Mouse (Mus musculus) kidney, adult 2 months (tissue): ENCODE results near the gene Katnb1.

Source experiments
- CTCF ChIP-seq: fragments of 200-500 bp; conservative IDR thresholded peaks from 2 replicates; pipeline ENCODE4 v1.5.1; 2011; ENCODE audit warnings: low read depth, mild to moderate bottlenecking, control low read depth, low read length, moderate library complexity, mixed read lengths; ENCODE audit not compliant: insufficient read depth, insufficient read length
- POLR2A ChIP-seq: fragments of 200-500 bp; IDR thresholded peaks from one replicate; pipeline ENCODE4 v1.6.1; 2011; ENCODE audit warnings: low read depth, low read length, control low read depth

DNA sequence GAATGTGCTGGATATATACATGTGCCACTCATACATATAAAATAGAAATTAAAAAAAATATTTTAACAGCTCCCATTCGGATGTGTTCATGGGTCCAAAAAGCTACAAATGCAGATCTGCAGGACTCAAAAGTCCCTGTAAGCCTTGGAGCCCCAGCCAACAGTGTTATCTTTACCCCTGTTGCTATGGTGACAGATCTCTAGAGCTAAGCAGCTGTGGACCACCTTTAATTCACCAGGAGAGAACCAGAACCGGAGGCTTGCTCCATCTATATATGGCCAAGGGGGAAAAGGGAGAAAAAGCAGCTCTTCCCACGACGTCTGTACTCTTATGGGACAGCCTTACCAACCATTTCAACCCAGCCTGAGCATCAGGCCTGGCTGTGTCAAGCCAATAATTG lies 36.2 kb upstream of the Katnb1 start:
- TF ChIP-seq CTCF: no peak
- no peak for TF ChIP-seq POLR2A
